Mouse (Mus musculus) left cerebral cortex, postnatal 4 days (tissue): Measurements from ENCODE around the gene Pdia3. TPM values are rescaled to one million over a fixed set of nuclear protein-coding genes. Genes with fewer than 3 reads are reported as not detected.
"Not testable (repeated sequence)": the region's sequence is repeated elsewhere in the genome, so short reads cannot be mapped to it uniquely, and the experiment has no call there.

Experiments used
- DNase-seq: peaks from one replicate; pipeline ENCODE4 v3.0.0-alpha.2; 2022
- intact Hi-C: fragments of 180-260 bp; cut with DNase I; formaldehyde crosslinking; loops from one replicate; pipeline ENCODE4 v1.15.1; 2025
- total RNA-seq, 2 experiments: library from RNA; stranded (reverse); gene quantifications; 2 replicates each; pipeline ENCODE4 v1.2.3; 2021

Gene Pdia3
- 100 to 1,000 TPM; 214 to 225 TPM for total RNA-seq

- intact Hi-C loops = no loop called here
- DNase-seq = peak; percentile 97
Observed at GRCm38 (mm10) chr2:121413387-121414042, at the start of gene Pdia3, which contains the start of gene Catsper2. Gene Pdia3 (plus strand): TSS chr2:121413775. Gene Catsper2 (minus strand): TSS chr2:121413792.

GRCm38 (mm10) chr2:121368831-121369230 is 44.7 kb upstream of the Pdia3 start:
- intact Hi-C loops = no loop called here
- peak; percentile 85 for DNase-seq

- DNase-seq = no peak
- intact Hi-C loops = no loop called here
Observed at GRCm38 (mm10) chr2:121370921-121371320, 42.7 kb upstream of the Pdia3 start.

- no peak for DNase-seq
- intact Hi-C loops = no loop called here
Observed at GRCm38 (mm10) chr2:121372266-121372665, 41.3 kb upstream of the Pdia3 start.

- intact Hi-C loops = no loop called here
- DNase-seq = no peak
Observed at GRCm38 (mm10) chr2:121374766-121375165, 38.8 kb upstream of the Pdia3 start.

- DNase-seq, intact Hi-C loops: not testable (repeated sequence)
Observed at GRCm38 (mm10) chr2:121386961-121387575, 26.5 kb upstream of the Pdia3 start, which contains the start of gene Strc. Gene Strc (minus strand): TSS chr2:121387168.

GRCm38 (mm10) chr2:121396624-121397023 is 17.0 kb upstream of the Pdia3 start:
- DNase-seq = peak; percentile 91
- intact Hi-C loops = loop anchor here (10.0 kb wide), 1 partner anchor 222 kb away; the partner anchor contains the start of genes Tubgcp4 and Zscan29

GRCm38 (mm10) chr2:121403296-121403695 is 10.3 kb upstream of the Pdia3 start:
- DNase-seq = no peak
- intact Hi-C loops = no loop called here

- DNase-seq = peak; percentile 18
- intact Hi-C loops = no loop called here
Observed at GRCm38 (mm10) chr2:121408160-121408559, 5.4 kb upstream of the Pdia3 start.

GRCm38 (mm10) chr2:121412843-121413386 is 660 bp upstream of the Pdia3 start:
- DNase-seq = no peak
- intact Hi-C loops = no loop called here

GRCm38 (mm10) chr2:121414139-121414685 is 637 bp downstream of the Pdia3 start:
- intact Hi-C loops = no loop called here
- DNase-seq = no peak

GRCm38 (mm10) chr2:121415103-121415502 is 1.5 kb downstream of the Pdia3 start:
- intact Hi-C loops = no loop called here
- no peak for DNase-seq

- DNase-seq = no peak
- intact Hi-C loops = no loop called here
Observed at GRCm38 (mm10) chr2:121415591-121415990, 2.0 kb downstream of the Pdia3 start.

- intact Hi-C loops = no loop called here
- no peak for DNase-seq
Observed at GRCm38 (mm10) chr2:121416356-121416755, 2.8 kb downstream of the Pdia3 start.

GRCm38 (mm10) chr2:121418476-121418875 is 4.9 kb downstream of the Pdia3 start:
- intact Hi-C loops = no loop called here
- DNase-seq = no peak

- intact Hi-C loops = no loop called here
- DNase-seq = no peak
Observed at GRCm38 (mm10) chr2:121423166-121423565, 9.6 kb downstream of the Pdia3 start.

- no peak for DNase-seq
- intact Hi-C loops = no loop called here
Observed at GRCm38 (mm10) chr2:121425890-121426289, 12.3 kb downstream of the Pdia3 start.

- DNase-seq = no peak
- intact Hi-C loops = no loop called here
Observed at GRCm38 (mm10) chr2:121434854-121435253, 21.3 kb downstream of the Pdia3 start.

- intact Hi-C loops = no loop called here
- no peak for DNase-seq
Observed at GRCm38 (mm10) chr2:121439746-121440145, 26.2 kb downstream of the Pdia3 start.

GRCm38 (mm10) chr2:121440834-121441605 is 27.4 kb downstream of the Pdia3 start:
- DNase-seq = no peak
- intact Hi-C loops = no loop called here

- no peak for DNase-seq
- intact Hi-C loops = no loop called here
Observed at GRCm38 (mm10) chr2:121441800-121442199, 28.2 kb downstream of the Pdia3 start.
